Mouse (Mus musculus): ENCODE measurements around the gene Gse1.

Gene Gse1

GRCm38 (mm10) chr8:120188510-120188909, 39.7 kb upstream of the Gse1 start:
- no peaks in the 10 kb centered on the region for H3K36me3 ChIP-seq (ENCODE audit: insufficient read depth, low read length)
- peaks cover 27% of the 10 kb centered on the region for H3K4me1 ChIP-seq (replicated peaks; ENCODE audit: low read depth, low read length)
- TF ChIP-seq CTCF (conservative IDR thresholded peaks at IDR 0.05; ENCODE audit: low read length) = no peak
- no peak for TF ChIP-seq NANOG (IDR thresholded peaks at IDR 0.05; ENCODE audit: borderline replicate concordance, low read length)
- TF ChIP-seq POU5F1 (IDR thresholded peaks at IDR 0.05; ENCODE audit: borderline replicate concordance, low read length) = no peak
- no peaks in the 10 kb centered on the region for H3K27me3 ChIP-seq (ENCODE audit: insufficient read depth, low read length)
- peaks cover 32% of the 10 kb centered on the region for H3K9me3 ChIP-seq (ENCODE audit: low read length)
- H3K4me3 ChIP-seq (replicated peaks; ENCODE audit: low read length) = no peak overlapping the region

GRCm38 (mm10) chr8:120189440-120189839, 38.8 kb upstream of the Gse1 start:
- Histone ChIP-seq H3K9me3 (ENCODE audit: low read length) (peaks cover 32% of the 10 kb centered on the region), H3K4me1 (replicated peaks; ENCODE audit: low read depth, low read length) (peaks cover 24% of the 10 kb centered on the region), H3K36me3 (ENCODE audit: insufficient read depth, low read length) (no peaks in the 10 kb centered on the region), H3K4me3 (replicated peaks; ENCODE audit: low read length) (no peak overlapping the region), H3K27me3 (ENCODE audit: insufficient read depth, low read length) (no peaks in the 10 kb centered on the region)
- TF ChIP-seq NANOG (IDR thresholded peaks at IDR 0.05; ENCODE audit: borderline replicate concordance, low read length) = no peak

GRCm38 (mm10) chr8:120190107-120190809, 38.0 kb upstream of the Gse1 start:
- H3K36me3 ChIP-seq (ENCODE audit: insufficient read depth, low read length) = no peaks in the 10 kb centered on the region
- H3K4me3 ChIP-seq (replicated peaks; ENCODE audit: low read length) = no peak overlapping the region
- H3K4me1 ChIP-seq (replicated peaks; ENCODE audit: low read depth, low read length) = peaks cover 19% of the 10 kb centered on the region
- no peaks in the 10 kb centered on the region for H3K27me3 ChIP-seq (ENCODE audit: insufficient read depth, low read length)
- TF ChIP-seq NANOG (IDR thresholded peaks at IDR 0.05; ENCODE audit: borderline replicate concordance, low read length) (no peak), POU5F1 (IDR thresholded peaks at IDR 0.05; ENCODE audit: borderline replicate concordance, low read length) (no peak), CTCF (conservative IDR thresholded peaks at IDR 0.05; ENCODE audit: low read length) (no peak)
- peaks cover 32% of the 10 kb centered on the region for H3K9me3 ChIP-seq (ENCODE audit: low read length)

- no peaks in the 10 kb centered on the region for H3K27me3 ChIP-seq (ENCODE audit: insufficient read depth, low read length)
- no peak for TF ChIP-seq POU5F1 (IDR thresholded peaks at IDR 0.05; ENCODE audit: borderline replicate concordance, low read length)
- H3K4me3 ChIP-seq (replicated peaks; ENCODE audit: low read length) = no peak overlapping the region
Measured at GRCm38 (mm10) chr8:120190810-120191413, 37.3 kb upstream of the Gse1 start.

GRCm38 (mm10) chr8:120191633-120192032, 36.6 kb upstream of the Gse1 start:
- H3K4me3 ChIP-seq (replicated peaks; ENCODE audit: low read length) = 0 out of 2 replicates have a peak overlapping the region, but pooled peaks have one; percentile 45
- peaks cover 32% of the 10 kb centered on the region for H3K9me3 ChIP-seq (ENCODE audit: low read length)
- H3K4me1 ChIP-seq (replicated peaks; ENCODE audit: low read depth, low read length) = 0 out of 2 replicates have a peak, but pooled peaks cover 5% of the 10 kb centered on the region
- no peaks in the 10 kb centered on the region for H3K27me3 ChIP-seq (ENCODE audit: insufficient read depth, low read length)
- H3K36me3 ChIP-seq (ENCODE audit: insufficient read depth, low read length) = no peaks in the 10 kb centered on the region
- TF ChIP-seq CTCF (conservative IDR thresholded peaks at IDR 0.05; ENCODE audit: low read length) (no peak), NANOG (IDR thresholded peaks at IDR 0.05; ENCODE audit: borderline replicate concordance, low read length) (no peak), POU5F1 (IDR thresholded peaks at IDR 0.05; ENCODE audit: borderline replicate concordance, low read length) (no peak)

More at GRCm38 (mm10) chr8:120190810-120191413, 37.3 kb upstream of the Gse1 start:
- no peaks in the 10 kb centered on the region for H3K36me3 ChIP-seq (ENCODE audit: insufficient read depth, low read length)
- peaks cover 12% of the 10 kb centered on the region for H3K4me1 ChIP-seq (replicated peaks; ENCODE audit: low read depth, low read length)
- peaks cover 32% of the 10 kb centered on the region for H3K9me3 ChIP-seq (ENCODE audit: low read length)

- Histone ChIP-seq H3K4me1 (replicated peaks; ENCODE audit: low read depth, low read length) (0 out of 2 replicates have a peak, but pooled peaks cover 2% of the 10 kb centered on the region), H3K27me3 (ENCODE audit: insufficient read depth, low read length) (no peaks in the 10 kb centered on the region), H3K4me3 (replicated peaks; ENCODE audit: low read length) (0 out of 2 replicates have a peak overlapping the region, but pooled peaks have one; percentile 45), H3K9me3 (ENCODE audit: low read length) (peaks cover 32% of the 10 kb centered on the region), H3K36me3 (ENCODE audit: insufficient read depth, low read length) (no peaks in the 10 kb centered on the region)
- no peak for TF ChIP-seq POU5F1 (IDR thresholded peaks at IDR 0.05; ENCODE audit: borderline replicate concordance, low read length)
- TF ChIP-seq NANOG (IDR thresholded peaks at IDR 0.05; ENCODE audit: borderline replicate concordance, low read length) = no peak
- TF ChIP-seq CTCF (conservative IDR thresholded peaks at IDR 0.05; ENCODE audit: low read length) = no peak
Measured at GRCm38 (mm10) chr8:120192118-120192517, 36.1 kb upstream of the Gse1 start.

GRCm38 (mm10) chr8:120201351-120201750, 26.9 kb upstream of the Gse1 start:
- H3K27me3 ChIP-seq (ENCODE audit: insufficient read depth, low read length) = 0 out of 2 replicates have a peak, but pooled peaks cover 5% of the 10 kb centered on the region

GRCm38 (mm10) chr8:120202546-120202945, 25.7 kb upstream of the Gse1 start:
- Histone ChIP-seq H3K4me3 (replicated peaks; ENCODE audit: low read length) (no peak overlapping the region), H3K9me3 (ENCODE audit: low read length) (peaks cover 38% of the 10 kb centered on the region), H3K36me3 (ENCODE audit: insufficient read depth, low read length) (no peaks in the 10 kb centered on the region), H3K27me3 (ENCODE audit: insufficient read depth, low read length) (0 out of 2 replicates have a peak, but pooled peaks cover 5% of the 10 kb centered on the region), H3K4me1 (replicated peaks; ENCODE audit: low read depth, low read length) (no peaks in the 10 kb centered on the region)
- no peak for TF ChIP-seq NANOG (IDR thresholded peaks at IDR 0.05; ENCODE audit: borderline replicate concordance, low read length)
- no peak for TF ChIP-seq POU5F1 (IDR thresholded peaks at IDR 0.05; ENCODE audit: borderline replicate concordance, low read length)
- TF ChIP-seq CTCF (conservative IDR thresholded peaks at IDR 0.05; ENCODE audit: low read length) = no peak

More at GRCm38 (mm10) chr8:120201351-120201750, 26.9 kb upstream of the Gse1 start:
- Histone ChIP-seq H3K9me3 (ENCODE audit: low read length) (peaks cover 38% of the 10 kb centered on the region), H3K4me1 (replicated peaks; ENCODE audit: low read depth, low read length) (no peaks in the 10 kb centered on the region), H3K4me3 (replicated peaks; ENCODE audit: low read length) (no peak overlapping the region), H3K36me3 (ENCODE audit: insufficient read depth, low read length) (no peaks in the 10 kb centered on the region)
- TF ChIP-seq NANOG (IDR thresholded peaks at IDR 0.05; ENCODE audit: borderline replicate concordance, low read length) (no peak), POU5F1 (IDR thresholded peaks at IDR 0.05; ENCODE audit: borderline replicate concordance, low read length) (no peak), CTCF (conservative IDR thresholded peaks at IDR 0.05; ENCODE audit: low read length) (no peak)

Data from E14TG2a.4 (cell line).